Mouse (Mus musculus): Measurements from ENCODE around the gene Mrps18a. TPM values are rescaled to one million over a fixed set of nuclear protein-coding genes. Genes with fewer than 3 reads are reported as not detected.

The Mrps18a gene
- polyA plus RNA-seq, 1 experiment from 2014 or later = 128 TPM

GRCm38 (mm10) chr17:46079037-46079436 lies 31.7 kb upstream of the Mrps18a start:
- Histone ChIP-seq H3K4me1 (peaks cover 28% of the 10 kb centered on the region), H3K27ac (no peak overlapping the region), H3K36me3 (no peaks in the 10 kb centered on the region), H3K4me2 (no peak overlapping the region), H3K27me3 (replicated peaks) (no peaks in the 10 kb centered on the region), H3K4me3 (replicated peaks) (no peak overlapping the region), H3K9me3 (no peaks in the 10 kb centered on the region), H3K9ac (no peak overlapping the region)
- 78% methylated on average over 2 of the region's 2 CpGs for WGBS
- no peak for ATAC-seq (ENCODE audit: insufficient read depth, low FRiP score, low read depth)

- H3K27me3 ChIP-seq (replicated peaks) = no peaks in the 10 kb centered on the region
- no peak overlapping the region for H3K4me2 ChIP-seq
- ATAC-seq (ENCODE audit: insufficient read depth, low FRiP score, low read depth) = no peak
- peaks cover 31% of the 10 kb centered on the region for H3K4me1 ChIP-seq
- no peak overlapping the region for H3K4me3 ChIP-seq (replicated peaks)
- no peaks in the 10 kb centered on the region for H3K9me3 ChIP-seq
- no peak overlapping the region for H3K9ac ChIP-seq
- H3K27ac ChIP-seq = no peak overlapping the region
- H3K36me3 ChIP-seq = no peaks in the 10 kb centered on the region
- WGBS = 71% methylated on average over 7 of the region's 7 CpGs
These were observed 30.4 kb upstream of the Mrps18a start for GRCm38 (mm10) chr17:46080388-46080787.

- H3K9ac ChIP-seq = no peak overlapping the region
- H3K4me3 ChIP-seq (replicated peaks) = no peak overlapping the region
- H3K27ac ChIP-seq = peak overlapping the region; percentile 18; the same call in 1 of the 2 replicates
- H3K36me3 ChIP-seq = no peaks in the 10 kb centered on the region
- WGBS = 49% methylated on average over 5 of the region's 5 CpGs
- no peaks in the 10 kb centered on the region for H3K27me3 ChIP-seq (replicated peaks)
- no peaks in the 10 kb centered on the region for H3K9me3 ChIP-seq
- ATAC-seq (ENCODE audit: insufficient read depth, low FRiP score, low read depth) = no peak
- H3K4me2 ChIP-seq = no peak overlapping the region
- peaks cover 32% of the 10 kb centered on the region for H3K4me1 ChIP-seq
These were observed 29.7 kb upstream of the Mrps18a start for GRCm38 (mm10) chr17:46081042-46081441.

GRCm38 (mm10) chr17:46081657-46082056 lies 29.1 kb upstream of the Mrps18a start:
- peak overlapping the region; percentile 18; the same call in 1 of the 2 replicates for H3K27ac ChIP-seq
- 57% methylated on average over 6 of the region's 7 CpGs for WGBS

GRCm38 (mm10) chr17:46083381-46083780 lies 27.4 kb upstream of the Mrps18a start:
- Histone ChIP-seq H3K9ac (no peak overlapping the region), H3K4me2 (no peak overlapping the region), H3K27ac (peak overlapping the region; percentile 62; the same call in 1 of the 2 replicates), H3K27me3 (replicated peaks) (no peaks in the 10 kb centered on the region), H3K4me1 (peaks cover 33% of the 10 kb centered on the region), H3K36me3 (no peaks in the 10 kb centered on the region), H3K4me3 (replicated peaks) (no peak overlapping the region), H3K9me3 (no peaks in the 10 kb centered on the region)
- no peak for ATAC-seq (ENCODE audit: insufficient read depth, low FRiP score, low read depth)
- 80% methylated on average over 3 of the region's 3 CpGs for WGBS

More at GRCm38 (mm10) chr17:46081657-46082056, 29.1 kb upstream of the Mrps18a start:
- Histone ChIP-seq H3K4me2 (no peak overlapping the region), H3K9me3 (no peaks in the 10 kb centered on the region), H3K4me3 (replicated peaks) (no peak overlapping the region), H3K36me3 (no peaks in the 10 kb centered on the region), H3K27me3 (replicated peaks) (no peaks in the 10 kb centered on the region), H3K9ac (no peak overlapping the region), H3K4me1 (peaks cover 34% of the 10 kb centered on the region)
- no peak for ATAC-seq (ENCODE audit: insufficient read depth, low FRiP score, low read depth)

- Histone ChIP-seq H3K27ac (peak overlapping the region; percentile 62), H3K36me3 (no peaks in the 10 kb centered on the region), H3K4me3 (replicated peaks) (no peak overlapping the region; the same call in 1 of the 2 replicates), H3K9me3 (no peaks in the 10 kb centered on the region), H3K9ac (no peak overlapping the region), H3K4me2 (peak overlapping the region; percentile 42), H3K4me1 (peaks cover 33% of the 10 kb centered on the region), H3K27me3 (replicated peaks) (no peaks in the 10 kb centered on the region)
- peak; percentile 84 for ATAC-seq (ENCODE audit: insufficient read depth, low FRiP score, low read depth)
- 11% methylated on average over 10 of the region's 10 CpGs for WGBS
These were observed 26.7 kb upstream of the Mrps18a start for GRCm38 (mm10) chr17:46084091-46084501.

- Histone ChIP-seq H3K4me2 (no peak overlapping the region), H3K27me3 (replicated peaks) (no peaks in the 10 kb centered on the region), H3K4me3 (replicated peaks) (no peak overlapping the region), H3K9me3 (no peaks in the 10 kb centered on the region), H3K27ac (no peak overlapping the region; the same call in 1 of the 2 replicates), H3K9ac (no peak overlapping the region), H3K4me1 (peaks cover 29% of the 10 kb centered on the region), H3K36me3 (no peaks in the 10 kb centered on the region)
- no peak for ATAC-seq (ENCODE audit: insufficient read depth, low FRiP score, low read depth)
- 44% methylated on average over 17 of the region's 17 CpGs for WGBS
These were observed 24.4 kb upstream of the Mrps18a start for GRCm38 (mm10) chr17:46086341-46086870.

GRCm38 (mm10) chr17:46091351-46091750 lies 19.4 kb upstream of the Mrps18a start:
- Histone ChIP-seq H3K36me3 (no peaks in the 10 kb centered on the region), H3K4me3 (replicated peaks) (no peak overlapping the region), H3K27me3 (replicated peaks) (no peaks in the 10 kb centered on the region), H3K4me2 (no peak overlapping the region), H3K4me1 (peaks cover 2% of the 10 kb centered on the region), H3K9me3 (no peaks in the 10 kb centered on the region), H3K9ac (no peak overlapping the region), H3K27ac (no peak overlapping the region)
- no peak for ATAC-seq (ENCODE audit: insufficient read depth, low FRiP score, low read depth)
- WGBS = 70% methylated on average over 1 of the region's 1 CpGs

GRCm38 (mm10) chr17:46091899-46092298 lies 18.9 kb upstream of the Mrps18a start:
- 66% methylated on average over 14 of the region's 14 CpGs for WGBS
- no peaks in the 10 kb centered on the region for H3K4me1 ChIP-seq

GRCm38 (mm10) chr17:46098525-46098924 lies 12.3 kb upstream of the Mrps18a start:
- no peaks in the 10 kb centered on the region for H3K27me3 ChIP-seq (replicated peaks)
- peaks cover 7% of the 10 kb centered on the region; the same call in 1 of the 2 replicates for H3K4me1 ChIP-seq
- no peak for ATAC-seq (ENCODE audit: insufficient read depth, low FRiP score, low read depth)
- H3K9me3 ChIP-seq = no peaks in the 10 kb centered on the region
- H3K4me2 ChIP-seq = no peak overlapping the region
- no peak overlapping the region for H3K9ac ChIP-seq
- H3K36me3 ChIP-seq = no peaks in the 10 kb centered on the region
- 31% methylated on average over 8 of the region's 8 CpGs for WGBS
- no peak overlapping the region for H3K4me3 ChIP-seq (replicated peaks)
- H3K27ac ChIP-seq = peak overlapping the region; percentile 23; the same call in 1 of the 2 replicates

More at GRCm38 (mm10) chr17:46091899-46092298, 18.9 kb upstream of the Mrps18a start:
- Histone ChIP-seq H3K9me3 (no peaks in the 10 kb centered on the region), H3K4me3 (replicated peaks) (no peak overlapping the region), H3K27me3 (replicated peaks) (no peaks in the 10 kb centered on the region), H3K9ac (no peak overlapping the region), H3K4me2 (no peak overlapping the region), H3K27ac (no peak overlapping the region), H3K36me3 (no peaks in the 10 kb centered on the region)
- ATAC-seq (ENCODE audit: insufficient read depth, low FRiP score, low read depth) = no peak

GRCm38 (mm10) chr17:46101906-46102305 lies 8.9 kb upstream of the Mrps18a start:
- no peak overlapping the region for H3K9ac ChIP-seq
- H3K9me3 ChIP-seq = no peaks in the 10 kb centered on the region
- no peak overlapping the region for H3K4me3 ChIP-seq (replicated peaks)
- H3K4me2 ChIP-seq = no peak overlapping the region
- H3K36me3 ChIP-seq = no peaks in the 10 kb centered on the region
- 63% methylated on average over 9 of the region's 9 CpGs for WGBS
- no peaks in the 10 kb centered on the region for H3K27me3 ChIP-seq (replicated peaks)
- no peak for ATAC-seq (ENCODE audit: insufficient read depth, low FRiP score, low read depth)
- H3K4me1 ChIP-seq = peaks cover 9% of the 10 kb centered on the region; the same call in 1 of the 2 replicates
- H3K27ac ChIP-seq = no peak overlapping the region

- no peak overlapping the region for H3K27ac ChIP-seq
- ATAC-seq (ENCODE audit: insufficient read depth, low FRiP score, low read depth) = no peak
- no peaks in the 10 kb centered on the region for H3K9me3 ChIP-seq
- H3K36me3 ChIP-seq = no peaks in the 10 kb centered on the region
- H3K4me1 ChIP-seq = peaks cover 9% of the 10 kb centered on the region; the same call in 1 of the 2 replicates
- H3K4me3 ChIP-seq (replicated peaks) = no peak overlapping the region
- H3K4me2 ChIP-seq = no peak overlapping the region
- H3K27me3 ChIP-seq (replicated peaks) = no peaks in the 10 kb centered on the region
- H3K9ac ChIP-seq = no peak overlapping the region
- 65% methylated on average over 8 of the region's 8 CpGs for WGBS
These were observed 8.1 kb upstream of the Mrps18a start for GRCm38 (mm10) chr17:46102608-46103159.

All from stomach, embryonic 15.5 days (tissue).